Mouse (Mus musculus) MEL (cell line): ENCODE results near the gene Nhlrc3. TPM values are rescaled to one million over a fixed set of nuclear protein-coding genes. Genes with fewer than 3 reads are reported as not detected.

Experiments used
- DNase-seq: peaks from one replicate; pipeline ENCODE4 v3.0.0; 2011; ENCODE audit warnings: low read depth, low spot score
- H3K27ac ChIP-seq: 2 replicates; pipeline ENCODE4 v1.5.1; 2012; ENCODE audit warnings: low read depth, mild to moderate bottlenecking, control low read depth, low read length, moderate library complexity; ENCODE audit not compliant: control insufficient read depth
- H3K27me3 ChIP-seq, 2 experiments: fragments of 150-350 bp in 1 of 2; sonication (generic) in 1 of 2; 2 replicates each; pipeline ENCODE4 v1.6.1; 2012; ENCODE audit warnings: low read length in 2 of 2, mild to moderate bottlenecking in 2 of 2, improper control_type of control experiment in 1 of 2, moderate library complexity in 1 of 2; ENCODE audit not compliant: insufficient read depth in 2 of 2, control insufficient read depth in 1 of 2
- H3K36me3 ChIP-seq, 2 experiments: 2 replicates each; pipeline ENCODE4 v1.6.1; 2012 to 2014; ENCODE audit warnings: low read length in 2 of 2, improper control_type of control experiment in 1 of 2, inconsistent platforms in 1 of 2, mild to moderate bottlenecking in 1 of 2; ENCODE audit not compliant: insufficient read depth in 2 of 2, control insufficient read depth in 1 of 2
- H3K4me1 ChIP-seq, 2 experiments: fragments of 150-350 bp in 1 of 2; sonication (generic) in 1 of 2; 2 replicates each; pipeline ENCODE4 v1.6.1; 2012; ENCODE audit warnings: low read length in 2 of 2, improper control_type of control experiment in 1 of 2, mild to moderate bottlenecking in 1 of 2; ENCODE audit not compliant: insufficient read depth in 2 of 2, control insufficient read depth in 1 of 2
- H3K4me3 ChIP-seq, 2 experiments: fragments of 150-350 bp in 1 of 2; sonication (generic) in 1 of 2; 2 replicates each; pipeline ENCODE4 v1.5.1; 2012; ENCODE audit warnings: low read depth in 2 of 2, low read length in 2 of 2, mild to moderate bottlenecking in 2 of 2, moderate library complexity in 2 of 2, control low read depth in 1 of 2, improper control_type of control experiment in 1 of 2; ENCODE audit not compliant: control insufficient read depth in 1 of 2, insufficient read depth in 1 of 2
- H3K79me2 ChIP-seq: 2 replicates; pipeline ENCODE4 v1.6.1; 2012; ENCODE audit warnings: mild to moderate bottlenecking, low read length, moderate library complexity; ENCODE audit not compliant: control insufficient read depth, poor library complexity, insufficient read depth
- H3K9ac ChIP-seq: 2 replicates; pipeline ENCODE4 v1.6.1; 2012; ENCODE audit warnings: low read depth, mild to moderate bottlenecking, control low read depth, low read length, moderate library complexity; ENCODE audit not compliant: control insufficient read depth, poor library complexity, severe bottlenecking
- H3K9me3 ChIP-seq: fragments of 150-350 bp; sonication (generic); replicated peaks from 2 replicates; pipeline ENCODE4 v1.6.1; 2012; ENCODE audit warnings: mild to moderate bottlenecking, low read length, improper control_type of control experiment, moderate library complexity; ENCODE audit not compliant: insufficient read depth
- CHD1 ChIP-seq: IDR thresholded peaks from 2 replicates; pipeline ENCODE4 v1.6.1; 2012; ENCODE audit warnings: low read depth, mild to moderate bottlenecking, inconsistent platforms, low read length, improper control_type of control experiment
- CTCF ChIP-seq, 3 experiments: IDR thresholded peaks in 2 of 3; conservative IDR thresholded peaks in 1 of 3; 2 replicates each; pipeline ENCODE4 v1.5.1; 2011 to 2012; ENCODE audit warnings: low read length in 3 of 3, low read depth in 2 of 3, mild to moderate bottlenecking in 2 of 3, improper control_type of control experiment in 1 of 3, inconsistent platforms in 1 of 3, mixed read lengths in 1 of 3, moderate library complexity in 1 of 3; ENCODE audit not compliant: control insufficient read depth in 1 of 3, insufficient read depth in 1 of 3, poor library complexity in 1 of 3, severe bottlenecking in 1 of 3
- ETS1 ChIP-seq: IDR thresholded peaks from 2 replicates; pipeline ENCODE4 v1.6.1; 2012; ENCODE audit warnings: low read depth, mild to moderate bottlenecking, inconsistent platforms, low read length, improper control_type of control experiment, moderate library complexity
- GABPA ChIP-seq: IDR thresholded peaks from 2 replicates; pipeline ENCODE4 v1.6.1; 2012; ENCODE audit warnings: low read depth, mild to moderate bottlenecking, inconsistent platforms, low read length, improper control_type of control experiment, moderate library complexity
- GATA1 ChIP-seq: IDR thresholded peaks from 2 replicates; pipeline ENCODE4 v1.6.1; 2011; ENCODE audit warnings: low read depth, low read length, improper control_type of control experiment
- JUND ChIP-seq: IDR thresholded peaks from 2 replicates; pipeline ENCODE4 v1.6.1; 2011; ENCODE audit warnings: low read depth, mild to moderate bottlenecking, improper control_type of control experiment, low read length
- KAT2A ChIP-seq: conservative IDR thresholded peaks from 2 replicates; pipeline ENCODE4 v1.6.1; 2012; ENCODE audit warnings: low read depth, low read length, improper control_type of control experiment, inconsistent platforms
- MAFK ChIP-seq: IDR thresholded peaks from 2 replicates; pipeline ENCODE4 v1.6.1; 2011; ENCODE audit warnings: low read depth, mild to moderate bottlenecking, low read length, improper control_type of control experiment, borderline replicate concordance
- MAX ChIP-seq: IDR thresholded peaks from 2 replicates; pipeline ENCODE4 v1.6.1; 2011; ENCODE audit warnings: low read length, improper control_type of control experiment
- MEF2A ChIP-seq: IDR thresholded peaks from 2 replicates; pipeline ENCODE4 v1.6.1; 2014; ENCODE audit warnings: low read depth, mild to moderate bottlenecking, inconsistent platforms, low read length, improper control_type of control experiment; ENCODE audit not compliant: poor library complexity, insufficient replicate concordance, severe bottlenecking; ENCODE audit errors: extremely low read depth
- MYB ChIP-seq: IDR thresholded peaks from 2 replicates; pipeline ENCODE4 v1.6.1; 2011; ENCODE audit warnings: mild to moderate bottlenecking, low read depth, low read length, improper control_type of control experiment
- POLR2A ChIP-seq, 2 experiments: IDR thresholded peaks; 2 replicates each; pipeline ENCODE4 v1.6.1; 2011 to 2012; ENCODE audit warnings: low read length in 2 of 2, mild to moderate bottlenecking in 2 of 2, control low read depth in 1 of 2, improper control_type of control experiment in 1 of 2, low read depth in 1 of 2, moderate library complexity in 1 of 2; ENCODE audit not compliant: control insufficient read depth in 1 of 2, insufficient read depth in 1 of 2, poor library complexity in 1 of 2
- RCOR1 ChIP-seq: IDR thresholded peaks from 2 replicates; pipeline ENCODE4 v1.6.1; 2012; ENCODE audit warnings: low read depth, mild to moderate bottlenecking, inconsistent platforms, low read length, improper control_type of control experiment
- SMC3 ChIP-seq: IDR thresholded peaks from 2 replicates; pipeline ENCODE4 v1.6.1; 2011; ENCODE audit warnings: low read depth, low read length, improper control_type of control experiment
- TAL1 ChIP-seq: IDR thresholded peaks from 2 replicates; pipeline ENCODE4 v1.6.1; 2012; ENCODE audit warnings: mild to moderate bottlenecking, inconsistent platforms, low read length, moderate library complexity, mixed read lengths
- TBP ChIP-seq: IDR thresholded peaks from 2 replicates; pipeline ENCODE4 v1.8.0; 2011; ENCODE audit warnings: low read depth, low read length, improper control_type of control experiment
- TCF12 ChIP-seq: IDR thresholded peaks from 2 replicates; pipeline ENCODE4 v1.6.1; 2014; ENCODE audit warnings: low read depth, mild to moderate bottlenecking, inconsistent platforms, low read length, improper control_type of control experiment, moderate library complexity
- UBTF ChIP-seq: IDR thresholded peaks from 2 replicates; pipeline ENCODE4 v1.6.1; 2012; ENCODE audit warnings: low read depth, mild to moderate bottlenecking, inconsistent platforms, low read length, improper control_type of control experiment, moderate library complexity, borderline replicate concordance; ENCODE audit not compliant: insufficient read depth
- USF1 ChIP-seq: IDR thresholded peaks from 2 replicates; pipeline ENCODE4 v1.6.1; 2014; ENCODE audit warnings: low read depth, mild to moderate bottlenecking, inconsistent platforms, low read length, improper control_type of control experiment, moderate library complexity
- USF2 ChIP-seq, 2 experiments: IDR thresholded peaks; 2 replicates each; pipeline ENCODE4 v1.6.1; 2011 to 2012; ENCODE audit warnings: improper control_type of control experiment in 2 of 2, low read length in 2 of 2, borderline replicate concordance in 1 of 2, inconsistent platforms in 1 of 2, low read depth in 1 of 2, mild to moderate bottlenecking in 1 of 2; ENCODE audit not compliant: insufficient read depth in 1 of 2
- ZC3H11A ChIP-seq: IDR thresholded peaks from 2 replicates; pipeline ENCODE4 v1.6.1; 2012; ENCODE audit warnings: low read depth, mild to moderate bottlenecking, inconsistent platforms, low read length, improper control_type of control experiment
- ZKSCAN1 ChIP-seq: IDR thresholded peaks from 2 replicates; pipeline ENCODE4 v1.6.1; 2012; ENCODE audit warnings: low read depth, mild to moderate bottlenecking, inconsistent platforms, low read length, improper control_type of control experiment, moderate library complexity
- polyA plus RNA-seq, 2 experiments: library from polyadenylated mRNA; stranded (reverse) in 1 of 2; unstranded in 1 of 2; fragments of >175 nt in 1 of 2; fragments of >200 nt in 1 of 2; gene quantifications; 2 replicates each; pipeline versions ENCODE4 v1.2.1 to v1.2.4; 2012; ENCODE audit warnings: low replicate concordance in 2 of 2, low read depth in 1 of 2; ENCODE audit not compliant: insufficient read length in 2 of 2, insufficient read depth in 1 of 2, missing spikeins in 1 of 2
- total RNA-seq: library from RNA; depleted of rRNA; stranded (reverse); fragments of 300-350 nt; gene quantifications from 2 replicates; pipeline ENCODE4 v1.2.3, GENCODE M21; 2012

Nhlrc3 gene
- total and polyA plus RNA-seq, 3 experiments = 6.7 to 9.1 TPM; not detected in 1

- H3K4me3 ChIP-seq = no peak overlapping the region
- no peak overlapping the region for H3K9ac ChIP-seq
- DNase-seq = no peak
- TF ChIP-seq GABPA (no peak), CTCF (IDR thresholded peaks at IDR 0.05 in 2 of 3, conservative IDR thresholded peaks at IDR 0.05 in 1 of 3; ENCODE audit: control insufficient read depth in 1 of 3, insufficient read depth in 1 of 3, low read depth in 2 of 3, low read length in 3 of 3, poor library complexity in 1 of 3, severe bottlenecking in 1 of 3) (no peak), ETS1 (no peak), TAL1 (no peak), MAX (no peak), KAT2A (no peak), USF2 (IDR thresholded peaks at IDR 0.05; ENCODE audit: borderline replicate concordance in 1 of 2, insufficient read depth in 1 of 2, low read depth in 1 of 2, low read length in 2 of 2) (no peak), SMC3 (no peak), MEF2A (no peak), GATA1 (no peak), MAFK (no peak), TCF12 (no peak), CHD1 (no peak), ZKSCAN1 (no peak), UBTF (no peak), USF1 (no peak), RCOR1 (no peak), ZC3H11A (no peak), MYB (no peak), TBP (no peak)
- peaks cover 4 to 17% of the 10 kb centered on the region in 2 experiments for H3K36me3 ChIP-seq
- H3K9me3 ChIP-seq = no peaks in the 10 kb centered on the region
- peaks cover 36% of the 10 kb centered on the region for H3K79me2 ChIP-seq
- H3K4me1 ChIP-seq = peaks cover 0 to 13% of the 10 kb centered on the region in 2 experiments; a peak in 2 of 4 replicates
- H3K27me3 ChIP-seq = no peaks in the 10 kb centered on the region
- H3K27ac ChIP-seq = no peak overlapping the region
Observed at GRCm38 (mm10) chr3:53469650-53470049, 6.5 kb upstream of the Nhlrc3 start.

DNA sequence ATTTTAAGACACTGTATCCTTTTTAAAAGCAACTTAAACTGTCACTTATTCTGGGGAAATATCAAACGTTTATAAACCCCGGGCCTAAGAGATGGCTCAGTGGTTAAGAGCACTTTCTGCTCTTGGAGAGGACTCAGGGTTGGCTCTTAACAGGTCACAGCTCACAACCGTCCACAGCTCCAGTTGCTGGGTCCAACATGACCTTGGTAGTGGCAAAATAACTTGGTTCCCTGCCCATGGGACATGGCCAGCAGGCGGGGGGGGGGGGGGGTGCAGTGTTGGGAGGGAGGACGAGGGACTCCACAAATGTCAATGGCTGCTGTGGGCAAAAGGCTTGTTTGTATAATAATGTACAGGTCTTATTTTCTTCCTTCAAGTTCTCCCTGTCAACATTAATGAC lies 4.2 kb upstream of the Nhlrc3 start:
- no peaks in the 10 kb centered on the region for H3K9me3 ChIP-seq
- H3K4me3 ChIP-seq = no peak overlapping the region
- peaks cover 54% of the 10 kb centered on the region for H3K79me2 ChIP-seq
- peaks cover 0 to 13% of the 10 kb centered on the region in 2 experiments; a peak in 2 of 4 replicates for H3K4me1 ChIP-seq
- TF ChIP-seq USF1 = no peak
- TF ChIP-seq MAX = no peak
- TF ChIP-seq POLR2A (IDR thresholded peaks at IDR 0.05; ENCODE audit: control insufficient read depth in 1 of 2, insufficient read depth in 1 of 2, low read depth in 1 of 2, low read length in 2 of 2, poor library complexity in 1 of 2) = no peak
- no peak for TF ChIP-seq JUND
- peaks cover 4 to 17% of the 10 kb centered on the region in 2 experiments for H3K36me3 ChIP-seq
- H3K27ac ChIP-seq = no peak overlapping the region
- H3K27me3 ChIP-seq = no peaks in the 10 kb centered on the region
- no peak overlapping the region for H3K9ac ChIP-seq
- no peak for DNase-seq
